Mouse (Mus musculus): ENCODE data around the gene Dnajc13. TPM values are rescaled to one million over a fixed set of nuclear protein-coding genes. Genes with fewer than 3 reads are reported as not detected.

Gene Dnajc13
- polyA plus RNA-seq, 1 experiment from 2014 or later = 9.1 TPM

- no peak for ATAC-seq (ENCODE audit: low read depth)
- Histone ChIP-seq H3K4me2 (ENCODE audit: low read depth, low read length) (no peak overlapping the region), H3K9me3 (replicated peaks; ENCODE audit: control insufficient read depth, low read length) (no peaks in the 10 kb centered on the region), H3K9ac (ENCODE audit: low read depth, low read length) (no peak overlapping the region), H3K27me3 (ENCODE audit: control insufficient read depth, insufficient read depth, low read depth, low read length) (no peaks in the 10 kb centered on the region), H3K4me3 (ENCODE audit: low read depth, low read length) (no peak overlapping the region), H3K4me1 (ENCODE audit: control insufficient read depth, low read depth, low read length) (no peaks in the 10 kb centered on the region), H3K27ac (ENCODE audit: low read length) (no peak overlapping the region), H3K36me3 (ENCODE audit: control insufficient read depth, insufficient read depth) (no peaks in the 10 kb centered on the region)
- 49% methylated on average over 6 of the region's 6 CpGs for WGBS (ENCODE audit: insufficient replicate concordance)
These were observed 122.4 kb downstream of the Dnajc13 start for GRCm38 (mm10) chr9:104140351-104140750.

- Histone ChIP-seq H3K4me2 (ENCODE audit: low read depth, low read length) (no peak overlapping the region), H3K4me3 (ENCODE audit: low read depth, low read length) (no peak overlapping the region), H3K4me1 (ENCODE audit: control insufficient read depth, low read depth, low read length) (no peaks in the 10 kb centered on the region), H3K27ac (ENCODE audit: low read length) (no peak overlapping the region), H3K9ac (ENCODE audit: low read depth, low read length) (no peak overlapping the region), H3K27me3 (ENCODE audit: control insufficient read depth, insufficient read depth, low read depth, low read length) (no peaks in the 10 kb centered on the region), H3K36me3 (ENCODE audit: control insufficient read depth, insufficient read depth) (no peaks in the 10 kb centered on the region), H3K9me3 (replicated peaks; ENCODE audit: control insufficient read depth, low read length) (no peaks in the 10 kb centered on the region)
- ATAC-seq (ENCODE audit: low read depth) = 0 out of 2 replicates have a peak, but pooled peaks have one; percentile 19
- WGBS (ENCODE audit: insufficient replicate concordance) = 68% methylated on average over 9 of the region's 9 CpGs
These were observed 132.5 kb downstream of the Dnajc13 start for GRCm38 (mm10) chr9:104130141-104130755.

DNA sequence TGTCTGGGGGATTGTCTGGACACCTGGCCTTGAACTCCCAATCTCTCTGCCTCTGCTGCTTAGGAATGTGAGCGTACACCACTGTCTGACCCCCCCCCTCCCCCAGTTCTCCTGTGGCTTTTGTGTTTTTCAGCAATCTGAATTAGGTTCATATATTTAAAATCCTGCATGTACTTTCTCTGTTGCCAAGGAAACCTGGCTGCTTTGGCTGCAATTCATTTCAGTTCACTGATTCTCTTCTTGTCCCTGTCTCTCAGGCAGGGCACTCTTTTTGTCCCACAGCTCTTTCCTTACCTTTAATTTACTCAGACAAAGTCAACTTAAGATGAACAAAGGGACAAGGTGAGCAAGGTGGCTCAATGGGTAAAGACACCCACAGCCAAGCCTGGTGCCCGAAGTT is 134.6 kb downstream of the Dnajc13 start:
- H3K4me1 ChIP-seq (ENCODE audit: control insufficient read depth, low read depth, low read length) = no peaks in the 10 kb centered on the region
- H3K27ac ChIP-seq (ENCODE audit: low read length) = no peak overlapping the region
- H3K36me3 ChIP-seq (ENCODE audit: control insufficient read depth, insufficient read depth) = no peaks in the 10 kb centered on the region; the same call in 1 of the 2 replicates
- no peak overlapping the region for H3K9ac ChIP-seq (ENCODE audit: low read depth, low read length)
- WGBS (ENCODE audit: insufficient replicate concordance) = 56% methylated on average over 2 of the region's 2 CpGs
- no peak overlapping the region for H3K4me3 ChIP-seq (ENCODE audit: low read depth, low read length)
- no peaks in the 10 kb centered on the region for H3K9me3 ChIP-seq (replicated peaks; ENCODE audit: control insufficient read depth, low read length)
- H3K4me2 ChIP-seq (ENCODE audit: low read depth, low read length) = no peak overlapping the region
- H3K27me3 ChIP-seq (ENCODE audit: control insufficient read depth, insufficient read depth, low read depth, low read length) = no peaks in the 10 kb centered on the region
- ATAC-seq (ENCODE audit: low read depth) = no peak

DNA sequence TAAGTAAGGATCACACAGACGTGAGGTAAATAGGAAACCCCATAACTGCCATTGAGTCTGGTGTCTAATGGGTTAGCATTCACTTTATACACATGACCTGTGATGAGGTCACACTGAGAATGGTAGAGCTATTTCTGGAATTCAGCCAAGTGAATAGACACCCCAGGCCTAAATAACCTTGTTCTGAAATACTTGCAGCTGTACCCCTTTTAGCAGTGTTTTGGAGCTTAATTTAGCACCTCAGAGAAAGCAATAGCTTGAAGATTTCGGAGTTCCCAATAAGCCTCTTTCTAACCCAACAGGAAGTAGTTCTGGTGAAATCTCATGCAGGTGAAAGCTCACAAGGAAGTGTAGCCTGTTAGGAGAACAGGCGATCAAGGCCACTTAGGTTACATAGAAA is 135.9 kb downstream of the Dnajc13 start, which contains the start of gene Ackr4:
Gene Ackr4, minus strand, starts transcription at position 101 of the 400 bp plus-strand sequence.
- no peak within 1 kb of the TSS for H3K27ac ChIP-seq (ENCODE audit: low read length)
- no peak for ATAC-seq (ENCODE audit: low read depth)
- no peak within 1 kb of the TSS for H3K4me2 ChIP-seq (ENCODE audit: low read depth, low read length)
- no peak within 1 kb of the TSS for H3K9ac ChIP-seq (ENCODE audit: low read depth, low read length)
- H3K36me3 ChIP-seq (ENCODE audit: control insufficient read depth, insufficient read depth) = no peaks in the 10 kb centered on the region; the same call in 1 of the 2 replicates
- H3K9me3 ChIP-seq (replicated peaks; ENCODE audit: control insufficient read depth, low read length) = no peaks in the 10 kb centered on the region
- H3K4me1 ChIP-seq (ENCODE audit: control insufficient read depth, low read depth, low read length) = no peaks in the 10 kb centered on the region
- WGBS (ENCODE audit: insufficient replicate concordance) = 60% methylated on average over 3 of the region's 3 CpGs
- no peaks in the 10 kb centered on the region for H3K27me3 ChIP-seq (ENCODE audit: control insufficient read depth, insufficient read depth, low read depth, low read length)
- no peak within 1 kb of the TSS for H3K4me3 ChIP-seq (ENCODE audit: low read depth, low read length)

- Histone ChIP-seq H3K9ac (ENCODE audit: low read depth, low read length) (no peak overlapping the region), H3K9me3 (replicated peaks; ENCODE audit: control insufficient read depth, low read length) (no peaks in the 10 kb centered on the region), H3K4me3 (ENCODE audit: low read depth, low read length) (no peak overlapping the region), H3K36me3 (ENCODE audit: control insufficient read depth, insufficient read depth) (no peaks in the 10 kb centered on the region; the same call in 1 of the 2 replicates), H3K4me2 (ENCODE audit: low read depth, low read length) (no peak overlapping the region), H3K27ac (ENCODE audit: low read length) (no peak overlapping the region), H3K27me3 (ENCODE audit: control insufficient read depth, insufficient read depth, low read depth, low read length) (no peaks in the 10 kb centered on the region), H3K4me1 (ENCODE audit: control insufficient read depth, low read depth, low read length) (no peaks in the 10 kb centered on the region)
- no peak for ATAC-seq (ENCODE audit: low read depth)
- 49% methylated on average over 5 of the region's 5 CpGs for WGBS (ENCODE audit: insufficient replicate concordance)
These were observed 139.1 kb downstream of the Dnajc13 start for GRCm38 (mm10) chr9:104123622-104124021.

- ATAC-seq (ENCODE audit: low read depth) = no peak
- H3K27me3 ChIP-seq (ENCODE audit: control insufficient read depth, insufficient read depth, low read depth, low read length) = no peaks in the 10 kb centered on the region
- no peaks in the 10 kb centered on the region; the same call in 1 of the 2 replicates for H3K36me3 ChIP-seq (ENCODE audit: control insufficient read depth, insufficient read depth)
- H3K9me3 ChIP-seq (replicated peaks; ENCODE audit: control insufficient read depth, low read length) = no peaks in the 10 kb centered on the region
- H3K4me1 ChIP-seq (ENCODE audit: control insufficient read depth, low read depth, low read length) = no peaks in the 10 kb centered on the region
- no peak overlapping the region for H3K4me2 ChIP-seq (ENCODE audit: low read depth, low read length)
- H3K4me3 ChIP-seq (ENCODE audit: low read depth, low read length) = no peak overlapping the region
- 26% methylated on average over 5 of the region's 5 CpGs for WGBS (ENCODE audit: insufficient replicate concordance)
- H3K27ac ChIP-seq (ENCODE audit: low read length) = no peak overlapping the region
- H3K9ac ChIP-seq (ENCODE audit: low read depth, low read length) = no peak overlapping the region
These were observed 139.6 kb downstream of the Dnajc13 start for GRCm38 (mm10) chr9:104123101-104123500.

DNA sequence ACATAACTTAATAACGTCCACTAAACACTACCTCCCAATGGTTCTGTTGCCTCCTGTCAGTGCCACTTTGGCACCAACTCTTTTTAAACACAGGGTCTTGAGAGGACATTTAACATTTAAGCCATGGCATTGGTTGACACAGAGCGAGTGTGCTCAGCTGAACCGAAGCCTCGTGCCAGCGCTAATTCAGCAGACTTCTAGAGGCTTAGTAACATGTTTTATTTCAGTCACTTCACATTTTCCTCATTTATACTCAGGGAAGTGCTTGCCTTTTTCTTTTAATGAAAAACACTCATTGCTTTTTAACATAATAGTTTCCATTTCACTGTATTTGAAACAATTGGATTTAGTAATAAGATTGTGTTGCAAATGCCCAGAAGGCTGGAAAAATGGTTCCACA is 153.6 kb downstream of the Dnajc13 start:
- 86% methylated on average over 5 of the region's 5 CpGs for WGBS (ENCODE audit: insufficient replicate concordance)

DNA sequence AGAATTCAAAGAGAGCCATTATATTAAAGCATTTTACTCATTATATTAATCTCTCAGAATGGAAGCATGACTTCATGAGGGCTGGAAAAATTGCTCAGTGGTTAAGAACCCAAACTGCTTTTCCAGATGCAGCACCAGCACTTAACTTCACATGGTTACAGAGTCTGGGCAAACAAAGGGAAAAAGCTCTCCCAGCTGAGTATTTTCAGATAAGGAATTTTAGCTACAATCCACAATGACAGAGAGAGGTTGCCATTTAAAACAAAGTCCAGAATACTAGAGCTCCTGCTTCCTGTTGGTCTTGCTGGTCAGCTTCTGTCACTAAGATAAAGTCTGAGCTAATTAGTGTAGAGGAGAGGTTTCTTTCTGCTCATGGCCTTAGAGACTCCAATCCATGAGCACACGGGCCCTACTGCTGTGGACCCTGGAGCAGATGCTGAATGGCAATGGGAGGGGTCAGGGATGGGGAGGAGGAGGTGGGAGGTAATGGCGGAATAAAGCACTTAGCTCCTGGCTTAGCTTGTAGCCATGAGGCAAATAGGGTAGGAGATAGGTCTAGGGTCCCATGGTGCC is 154.1 kb downstream of the Dnajc13 start:
- H3K4me2 ChIP-seq (ENCODE audit: low read depth, low read length) = no peak overlapping the region
- 59% methylated on average over 2 of the region's 2 CpGs for WGBS (ENCODE audit: insufficient replicate concordance)
- no peaks in the 10 kb centered on the region for H3K27me3 ChIP-seq (ENCODE audit: control insufficient read depth, insufficient read depth, low read depth, low read length)
- H3K9me3 ChIP-seq (replicated peaks; ENCODE audit: control insufficient read depth, low read length) = no peaks in the 10 kb centered on the region
- ATAC-seq (ENCODE audit: low read depth) = no peak
- no peaks in the 10 kb centered on the region for H3K4me1 ChIP-seq (ENCODE audit: control insufficient read depth, low read depth, low read length)
- H3K4me3 ChIP-seq (ENCODE audit: low read depth, low read length) = no peak overlapping the region
- H3K36me3 ChIP-seq (ENCODE audit: control insufficient read depth, insufficient read depth) = no peaks in the 10 kb centered on the region
- no peak overlapping the region for H3K27ac ChIP-seq (ENCODE audit: low read length)
- no peak overlapping the region for H3K9ac ChIP-seq (ENCODE audit: low read depth, low read length)

More for the DNA sequence above, 153.6 kb downstream of the Dnajc13 start:
- H3K27me3 ChIP-seq (ENCODE audit: control insufficient read depth, insufficient read depth, low read depth, low read length) = no peaks in the 10 kb centered on the region
- no peak for ATAC-seq (ENCODE audit: low read depth)
- H3K4me1 ChIP-seq (ENCODE audit: control insufficient read depth, low read depth, low read length) = no peaks in the 10 kb centered on the region
- H3K4me2 ChIP-seq (ENCODE audit: low read depth, low read length) = no peak overlapping the region
- no peaks in the 10 kb centered on the region for H3K9me3 ChIP-seq (replicated peaks; ENCODE audit: control insufficient read depth, low read length)
- no peak overlapping the region for H3K4me3 ChIP-seq (ENCODE audit: low read depth, low read length)
- no peaks in the 10 kb centered on the region for H3K36me3 ChIP-seq (ENCODE audit: control insufficient read depth, insufficient read depth)
- H3K9ac ChIP-seq (ENCODE audit: low read depth, low read length) = no peak overlapping the region
- no peak overlapping the region for H3K27ac ChIP-seq (ENCODE audit: low read length)

- Histone ChIP-seq H3K4me1 (ENCODE audit: control insufficient read depth, low read depth, low read length) (no peaks in the 10 kb centered on the region), H3K27ac (ENCODE audit: low read length) (no peak overlapping the region), H3K4me3 (ENCODE audit: low read depth, low read length) (no peak overlapping the region), H3K9ac (ENCODE audit: low read depth, low read length) (no peak overlapping the region), H3K4me2 (ENCODE audit: low read depth, low read length) (no peak overlapping the region), H3K27me3 (ENCODE audit: control insufficient read depth, insufficient read depth, low read depth, low read length) (no peaks in the 10 kb centered on the region), H3K36me3 (ENCODE audit: control insufficient read depth, insufficient read depth) (no peaks in the 10 kb centered on the region), H3K9me3 (replicated peaks; ENCODE audit: control insufficient read depth, low read length) (no peaks in the 10 kb centered on the region)
- ATAC-seq (ENCODE audit: low read depth) = 0 out of 2 replicates have a peak, but pooled peaks have one; percentile 11
- 50% methylated on average over 6 of the region's 6 CpGs for WGBS (ENCODE audit: insufficient replicate concordance)
These were observed 155.2 kb downstream of the Dnajc13 start for GRCm38 (mm10) chr9:104107482-104107881.
